Mouse (Mus musculus) thymus, postnatal 4 days (tissue): ENCODE results near the gene Rflnb.
"Not testable (repeated sequence)": the region's sequence is repeated elsewhere in the genome, so short reads cannot be mapped to it uniquely, and the experiment has no call there.

Source experiments
- DNase-seq: peaks from one replicate; pipeline ENCODE4 v3.0.0; 2021

Gene Rflnb

GRCm38 (mm10) chr11:76035182-76035581, 7.6 kb upstream of the Rflnb start:
- no peak for DNase-seq

DNA sequence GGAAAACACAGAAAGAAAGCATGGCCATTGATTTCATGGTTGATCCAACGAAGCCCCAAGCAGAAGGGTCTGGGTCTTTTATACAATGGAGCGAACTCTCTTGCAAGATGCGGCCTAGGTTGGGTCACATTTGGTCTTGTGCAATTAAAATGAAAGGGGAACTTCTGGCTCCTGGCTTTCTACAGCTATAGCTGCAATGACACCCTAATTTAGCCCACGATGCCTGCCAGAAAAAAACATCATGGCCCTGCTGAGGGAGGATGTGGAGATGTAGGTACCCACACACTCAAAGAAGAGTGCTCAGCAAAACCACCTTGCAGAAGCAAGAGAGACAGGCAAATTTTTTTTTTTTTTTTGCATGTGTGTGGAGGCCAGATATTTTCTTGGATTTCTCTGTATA, 6.3 kb upstream of the Rflnb start:
- DNase-seq, result no peak

- no peak for DNase-seq
Measured at GRCm38 (mm10) chr11:76033359-76033758, 5.8 kb upstream of the Rflnb start.

GRCm38 (mm10) chr11:76028072-76028465, 487 bp upstream of the Rflnb start:
- DNase-seq, result no peak

- DNase-seq, result no peak
Measured at GRCm38 (mm10) chr11:76026527-76027138, 949 bp downstream of the Rflnb start.

GRCm38 (mm10) chr11:76025080-76025583, 2.5 kb downstream of the Rflnb start:
- no peak for DNase-seq

GRCm38 (mm10) chr11:76020916-76021315, 6.7 kb downstream of the Rflnb start:
- DNase-seq, result no peak

GRCm38 (mm10) chr11:76019879-76020278, 7.7 kb downstream of the Rflnb start:
- no peak for DNase-seq

- no peak for DNase-seq
Measured at GRCm38 (mm10) chr11:76015814-76016213, 11.8 kb downstream of the Rflnb start.

- no peak for DNase-seq
Measured at GRCm38 (mm10) chr11:76015251-76015650, 12.3 kb downstream of the Rflnb start.

- no peak for DNase-seq
Measured at GRCm38 (mm10) chr11:76010838-76011624, 16.6 kb downstream of the Rflnb start.

DNA sequence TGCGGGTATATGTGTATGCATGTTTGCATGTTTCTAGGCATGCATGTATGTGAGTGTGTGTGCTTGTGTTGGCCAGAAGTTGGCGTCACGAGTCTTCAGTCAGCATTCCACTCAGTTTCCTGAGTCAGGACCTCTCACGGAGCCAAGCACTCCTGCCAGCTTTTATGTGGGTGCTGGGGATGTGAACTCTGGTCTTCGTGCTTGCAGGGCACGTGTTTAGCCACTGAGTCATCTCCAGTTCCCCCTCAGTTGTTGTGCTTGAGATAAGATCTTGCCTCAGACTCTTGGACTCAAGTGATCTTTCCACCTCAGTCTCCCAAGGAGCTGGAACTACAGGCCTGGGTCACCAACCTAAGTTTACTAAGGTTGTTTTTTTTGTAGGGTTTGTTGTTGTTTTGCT, 18.5 kb downstream of the Rflnb start:
- DNase-seq, result no peak

GRCm38 (mm10) chr11:76008162-76008561, 19.4 kb downstream of the Rflnb start:
- no peak for DNase-seq

GRCm38 (mm10) chr11:76004276-76004675, 23.3 kb downstream of the Rflnb start:
- DNase-seq, result not testable (repeated sequence)

GRCm38 (mm10) chr11:76001237-76001878, 26.2 kb downstream of the Rflnb start:
- DNase-seq, result no peak

DNA sequence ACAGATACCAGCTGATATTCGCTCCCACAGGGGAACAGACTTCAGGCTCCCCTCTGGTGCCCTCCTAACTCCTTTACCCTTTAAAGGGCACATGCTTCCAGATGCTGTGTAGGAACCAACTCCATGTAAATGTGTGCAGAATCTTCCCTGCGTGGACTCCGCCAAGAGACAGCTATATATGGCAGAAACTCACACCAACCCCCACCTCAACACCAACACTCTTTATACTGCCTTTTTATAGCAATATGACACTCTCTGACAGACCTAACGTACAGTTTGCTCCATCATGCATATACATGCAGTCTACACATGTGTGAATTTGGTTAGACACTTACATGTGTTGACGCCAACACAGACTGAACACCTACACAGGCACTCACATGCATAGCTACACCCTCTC, 26.9 kb downstream of the Rflnb start:
- no peak for DNase-seq

DNA sequence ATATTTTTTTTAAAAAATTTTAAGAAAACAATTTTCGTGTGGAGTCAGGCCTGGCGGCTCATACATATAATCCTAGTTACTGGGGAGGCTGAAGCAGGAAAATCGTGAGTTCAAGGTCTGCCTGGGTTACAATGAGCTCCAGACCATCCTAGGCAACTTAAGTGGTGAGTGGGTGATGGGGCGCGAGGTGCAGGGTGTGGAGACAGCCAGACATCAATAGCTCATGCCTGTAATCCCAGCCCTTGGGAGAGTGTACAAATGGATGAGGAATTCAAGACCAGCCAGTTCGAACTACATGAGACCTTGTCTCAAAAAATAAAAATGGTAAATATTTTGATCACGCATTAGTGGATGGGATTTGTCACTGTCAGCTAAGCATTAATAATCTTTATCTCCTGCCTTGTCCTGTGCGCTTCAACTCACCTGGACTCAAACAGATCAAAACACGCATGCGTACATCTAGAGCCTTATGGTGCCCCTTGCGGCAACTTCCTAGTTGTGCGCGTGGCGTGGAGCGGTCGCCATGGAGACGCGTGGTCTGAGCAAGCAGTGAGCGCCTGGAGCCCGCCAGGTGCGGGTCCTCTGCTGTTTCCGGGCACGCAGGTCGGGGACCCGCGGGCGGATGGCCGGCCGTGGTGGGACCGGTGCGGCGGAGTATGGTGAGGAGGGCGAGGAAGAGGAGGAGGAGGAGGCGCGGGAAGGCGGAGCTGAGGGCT, 28.0 kb downstream of the Rflnb start, which contains the start of gene 1700016K19Rik:
Gene 1700016K19Rik (plus strand): TSS at position 473 of the 716 bp plus-strand sequence.
- DNase-seq, result peak; percentile 93

DNA sequence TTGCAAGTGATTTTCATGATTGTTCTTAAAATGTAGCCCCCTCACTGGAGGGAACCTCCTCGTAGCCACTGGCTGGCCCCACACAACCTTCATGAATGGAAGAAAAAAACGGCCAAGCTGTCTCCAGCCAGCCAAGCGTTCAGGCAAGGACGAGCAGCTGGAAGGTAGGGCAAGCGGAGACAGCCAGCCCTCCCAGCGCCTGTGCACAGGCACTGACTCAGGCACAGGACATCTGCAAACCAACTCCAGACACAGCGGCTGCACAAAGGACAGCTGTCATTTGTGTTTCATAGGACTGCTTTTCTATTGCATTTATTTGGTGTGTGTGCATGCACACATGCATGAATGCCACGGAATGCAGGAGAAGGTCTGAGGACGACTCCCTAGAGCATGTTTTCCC, 33.2 kb downstream of the Rflnb start:
- no peak for DNase-seq

GRCm38 (mm10) chr11:75992481-75992880, 35.1 kb downstream of the Rflnb start:
- peak; percentile 50 for DNase-seq

DNA sequence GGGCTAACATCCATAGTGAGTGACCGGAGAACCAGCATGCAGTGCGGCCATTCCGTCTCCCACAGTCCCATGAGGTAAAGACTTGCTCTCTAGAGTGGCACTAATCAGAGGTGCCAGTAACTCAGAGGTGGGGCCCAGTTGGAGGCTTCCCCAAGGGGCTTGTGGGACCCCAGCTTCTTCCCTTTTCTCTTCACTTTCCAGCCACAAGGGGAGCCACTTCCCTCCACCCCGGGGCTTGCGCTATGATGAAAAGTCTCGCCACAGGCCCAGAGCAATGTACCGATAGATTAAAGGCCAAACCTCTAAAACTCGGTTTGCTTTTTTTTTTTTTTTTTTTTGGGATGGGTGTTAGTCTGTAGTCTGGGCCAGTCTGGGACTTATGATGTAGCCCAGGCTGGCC, 35.7 kb downstream of the Rflnb start:
- peak; percentile 46 for DNase-seq

DNA sequence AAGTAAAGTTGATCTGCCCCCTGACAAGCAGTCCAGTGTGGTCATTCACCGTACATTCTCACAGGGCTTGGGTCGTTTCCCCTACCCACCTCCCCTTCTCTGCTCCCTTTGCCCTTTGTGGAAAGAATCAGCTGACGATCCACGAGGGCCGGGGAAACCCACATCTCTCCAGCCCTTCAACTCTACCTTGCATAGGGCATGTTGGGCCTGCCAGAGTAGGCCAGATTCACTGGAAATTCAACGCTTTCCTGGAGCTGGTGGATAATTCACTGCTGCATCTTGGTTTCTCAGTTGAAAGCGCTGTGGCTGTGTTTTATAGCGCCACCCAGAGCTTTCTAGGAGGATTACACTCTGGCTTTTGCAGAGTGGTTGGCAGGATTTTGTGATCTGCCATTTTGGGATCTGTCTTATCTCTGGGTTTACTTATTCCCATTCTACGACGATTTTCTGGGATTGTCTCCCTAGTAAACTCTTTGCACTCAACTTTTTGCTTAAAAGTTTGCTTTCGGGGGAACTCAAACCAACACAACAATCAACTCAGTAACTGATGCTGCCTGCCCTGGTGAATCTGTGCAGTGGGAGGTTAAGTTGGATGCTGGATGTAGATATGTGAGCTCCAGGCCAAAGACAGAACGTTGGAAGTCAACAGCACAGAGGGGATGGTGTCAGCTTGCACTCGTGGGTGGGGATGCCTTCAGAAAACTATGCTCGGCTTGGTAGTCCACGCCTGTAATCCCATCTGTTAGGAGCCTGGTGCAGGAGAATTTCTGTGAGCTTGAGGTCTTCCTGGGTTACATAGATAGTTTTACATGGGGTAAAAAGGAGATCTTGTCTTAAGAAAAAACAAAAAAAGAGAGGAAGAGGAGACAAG, 36.4 kb downstream of the Rflnb start:
- no peak for DNase-seq

DNA sequence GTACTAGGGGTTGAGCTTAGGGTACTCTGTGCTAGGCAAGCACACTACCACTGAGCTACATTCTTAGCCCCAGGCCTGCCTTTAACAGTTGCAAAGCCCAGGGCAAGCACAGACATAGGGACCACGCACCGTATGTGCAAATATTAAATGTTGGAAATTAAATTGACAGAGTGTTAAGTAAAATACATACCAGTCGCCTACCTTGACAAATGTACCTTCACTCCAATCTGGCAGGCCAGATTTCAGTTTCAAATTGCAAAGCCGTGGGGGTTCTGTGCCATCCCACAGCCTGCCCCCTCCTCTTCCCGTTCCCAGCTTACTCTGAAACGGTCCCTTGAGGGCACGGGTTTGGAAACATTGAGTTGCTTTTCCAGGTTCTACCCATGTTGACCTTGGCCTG, 41.6 kb downstream of the Rflnb start:
- no peak for DNase-seq
